Mouse (Mus musculus) retina, embryonic 14.5 days (tissue): ENCODE measurements at regions not wholly inside any gene's neighbourhood (a gene's known extent, or its start where the extent isn't known, plus 50 kb on each side); places are given as distances from the start of the nearest gene placed in this dataset.

ENCODE experiments used
- DNase-seq: peaks from one replicate; pipeline ENCODE4 v3.0.0-alpha.2; 2015; ENCODE audit warnings: low spot score

DNA sequence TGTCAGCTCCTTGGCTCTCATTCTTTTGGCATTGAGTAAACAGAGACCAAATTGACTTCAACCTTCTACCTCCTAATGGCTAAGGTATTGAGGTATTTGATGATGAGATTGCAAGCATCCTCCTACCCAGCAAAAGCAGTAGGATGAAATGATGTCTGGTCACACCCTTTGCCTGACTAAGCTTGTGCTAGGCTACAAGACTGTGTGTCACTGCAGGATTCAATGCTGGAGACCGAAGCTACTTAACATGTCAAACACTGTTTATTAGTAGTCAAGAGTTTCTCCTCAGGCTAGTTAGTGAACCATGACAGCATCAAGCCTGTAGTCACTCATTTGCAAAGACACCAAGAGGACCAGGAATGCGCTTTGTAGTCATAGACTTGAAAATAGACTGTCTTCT is 320.0 kb downstream of the Prr30 start:
- DNase-seq, result no peak

DNA sequence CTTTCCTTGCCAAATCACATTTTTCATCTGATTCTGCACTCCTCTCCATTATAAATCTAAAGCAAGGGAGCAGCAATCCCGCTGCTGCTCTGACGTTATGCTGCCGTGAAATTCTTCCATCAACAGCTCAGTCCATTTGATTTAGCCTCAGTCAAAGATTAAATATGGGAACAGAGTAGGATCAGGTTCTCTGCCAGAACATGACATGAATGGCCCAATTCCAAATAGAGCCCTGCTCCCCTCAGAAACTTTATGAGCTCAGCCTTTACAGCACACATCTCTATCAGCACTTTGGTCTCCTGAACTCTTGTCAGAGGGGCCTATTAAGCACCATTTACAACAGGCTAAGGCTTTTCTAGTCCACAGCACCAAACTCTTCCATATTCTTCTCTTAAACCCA is 332.3 kb downstream of the Prr30 start:
- DNase-seq, result no peak

DNA sequence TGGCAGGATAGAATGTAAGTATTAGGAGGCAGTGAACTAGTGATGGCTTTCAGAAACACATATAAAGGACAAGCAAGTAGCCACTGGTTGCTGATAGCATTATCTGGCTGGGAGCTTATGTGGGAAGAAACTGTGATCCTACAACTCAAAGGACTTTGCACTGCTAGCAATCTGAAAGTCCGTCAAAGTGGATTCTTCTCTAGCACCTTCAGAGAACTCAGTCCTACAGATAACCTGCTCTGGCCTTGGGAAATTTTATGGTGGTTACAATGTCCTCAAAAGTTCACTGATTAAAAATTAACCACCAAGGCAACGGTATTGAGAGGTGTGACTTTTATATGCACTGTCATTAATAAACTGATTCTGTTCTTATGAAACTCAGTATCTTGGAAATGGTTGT is 335.3 kb downstream of the Prr30 start:
- no peak for DNase-seq

DNA sequence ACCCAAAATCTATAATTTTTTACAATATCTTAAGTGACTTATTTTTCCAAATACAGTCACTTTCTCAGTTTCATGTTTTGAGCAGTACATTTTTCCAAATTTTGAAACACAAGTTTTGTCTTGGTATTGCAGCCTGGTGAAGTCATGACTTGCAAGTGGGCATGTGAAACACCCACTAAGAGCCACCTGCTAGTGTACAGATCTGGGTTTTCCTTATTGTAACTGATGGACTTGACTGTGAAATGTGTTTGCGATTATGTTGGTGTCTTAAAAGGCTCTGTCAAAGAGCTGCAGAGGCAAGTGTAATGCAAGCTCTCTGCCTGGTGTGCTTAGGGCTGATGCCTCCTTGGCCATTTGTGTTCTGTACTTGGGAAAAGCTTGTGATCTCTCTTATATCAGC is 336.0 kb downstream of the Prr30 start:
- no peak for DNase-seq

DNA sequence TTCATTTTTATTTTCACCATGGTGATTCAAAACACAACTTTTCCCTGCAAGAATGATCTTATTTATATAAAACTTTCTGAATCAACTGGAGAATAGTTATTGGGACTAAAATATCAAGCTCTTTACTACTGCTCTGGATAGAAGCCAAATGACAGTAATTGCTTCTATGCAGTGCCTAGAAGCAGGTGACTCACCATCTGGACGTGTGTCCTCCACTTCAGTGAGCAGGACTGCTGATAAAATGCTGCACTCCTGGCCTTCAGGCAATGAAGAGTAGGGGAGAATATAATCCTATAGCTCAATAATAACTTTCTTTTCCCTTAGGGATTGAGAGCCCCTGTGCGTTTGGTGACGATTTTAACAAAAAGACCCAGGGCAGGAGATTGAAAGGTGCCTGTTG is 357.3 kb downstream of the Prr30 start:
- DNase-seq, result no peak
